Mouse (Mus musculus) myocyte (in vitro differentiated cells): ENCODE data around the gene Os9.
"Not testable (repeated sequence)": the region's sequence is repeated elsewhere in the genome, so short reads cannot be mapped to it uniquely, and the experiment has no call there.

Source experiments
- POLR2A ChIP-seq: IDR thresholded peaks from one replicate; pipeline ENCODE4 v1.6.1; 2011; ENCODE audit warnings: low read depth, mild to moderate bottlenecking, control low read depth, moderate library complexity; ENCODE audit not compliant: insufficient read length
- POLR2AphosphoS2 ChIP-seq: IDR thresholded peaks from one replicate; pipeline ENCODE4 v1.6.1; 2011; ENCODE audit warnings: low read depth, control low read depth; ENCODE audit not compliant: insufficient read length
- USF1 ChIP-seq: IDR thresholded peaks from one replicate; pipeline ENCODE4 v1.6.1; 2011; ENCODE audit warnings: low read depth, mild to moderate bottlenecking, control low read depth, moderate library complexity

GRCm38 (mm10) chr10:127152556-127152955, 31.6 kb upstream of the Os9 start:
- not testable (repeated sequence) for TF ChIP-seq POLR2A, USF1, POLR2AphosphoS2
